Mouse (Mus musculus): Measurements from ENCODE around the gene Bcas1. TPM values are rescaled to one million over a fixed set of nuclear protein-coding genes. Genes with fewer than 3 reads are reported as not detected.

Gene Bcas1
- polyA plus RNA-seq, 1 experiment from 2014 or later = not detected

- no peak overlapping the region for H3K27ac ChIP-seq
- no peaks in the 10 kb centered on the region for H3K79me2 ChIP-seq (ENCODE audit: inconsistent target)
- 50% methylated on average over 8 of the region's 8 CpGs for WGBS (ENCODE audit: missing documents)
- H3K4me3 ChIP-seq (ENCODE audit: inconsistent target) = no peak overlapping the region
- H3K36me3 ChIP-seq (ENCODE audit: inconsistent target) = no peaks in the 10 kb centered on the region
Measured at GRCm38 (mm10) chr2:170302825-170303224, 124.8 kb downstream of the Bcas1 start.

Other genes starting within 250 kb of the Bcas1 start
- gene Pfdn4, start 68.6 kb upstream of the Bcas1 start, polyA plus RNA-seq (2018) = 19.9 to 31.0 TPM (median 20.7 TPM) in 3 replicates
- gene Cyp24a1, start 69.3 kb upstream of the Bcas1 start, polyA plus RNA-seq (2018) = not detected in 3 replicates
- gene 4930470P17Rik, start 174.2 kb upstream of the Bcas1 start, polyA plus RNA-seq (2018) = not detected in 3 replicates

All from macrophage (primary cell).